Mouse (Mus musculus) Patski (cell line): ENCODE data around the gene Il1r1. TPM values are rescaled to one million over a fixed set of nuclear protein-coding genes. Genes with fewer than 3 reads are reported as not detected.
"Not testable (repeated sequence)": the region's sequence is repeated elsewhere in the genome, so short reads cannot be mapped to it uniquely, and the experiment has no call there.

Experiments
- ATAC-seq: fragments of 100-300 bp; one replicate; pipeline ENCODE4 v1.8.0; 2021
- CTCF ChIA-PET: fragments of 350-600 bp; sonication (Branson Sonifier 250); formaldehyde crosslinking; loops from one replicate; lab custom pipeline; 2022; ENCODE audit warnings: inconsistent platforms; lab: Charles Lee
- POLR2A ChIA-PET: fragments of 350-600 bp; sonication (Branson Sonifier 250); formaldehyde crosslinking; loops from one replicate; lab custom pipeline; 2022; ENCODE audit warnings: antibody characterized with exemption, inconsistent platforms; lab: Charles Lee
- DNase-seq: peaks from one replicate; pipeline ENCODE4 v3.0.0-alpha.2; 2011; ENCODE audit warnings: low read depth, low spot score
- H3K27me3 ChIP-seq: fragments of 371-371 bp; one replicate; pipeline ENCODE4 v1.5.1; 2021
- CTCF ChIP-seq: fragments of 100-300 bp; IDR thresholded peaks from one replicate; pipeline ENCODE4 v1.5.1; 2021
- in situ Hi-C: fragments of 300-500 bp; cut with MboI; formaldehyde crosslinking; loops from 3 replicates; pipeline ENCODE4 v1.11.1; 2018; ENCODE audit warnings: low pct_unique_long_range_greater_than_20kb, mixed read lengths
- polyA plus RNA-seq: library from polyadenylated mRNA; unstranded; gene quantifications from one replicate; pipeline ENCODE4 v1.2.3, GENCODE M21; 2021

Il1r1 gene
- polyA plus RNA-seq, 1 experiment from 2014 or later, result 32.6 TPM

- H3K27me3 ChIP-seq, result no peaks in the 10 kb centered on the region
- no peak for TF ChIP-seq CTCF
- in situ Hi-C loops, result no loop called here
- no peak for DNase-seq
- ChIA-PET POLR2A (no interaction called here), CTCF (no interaction called here)
- no peak for ATAC-seq
Measured at GRCm38 (mm10) chr1:40303179-40303866, 78.4 kb downstream of the Il1r1 start.

DNA sequence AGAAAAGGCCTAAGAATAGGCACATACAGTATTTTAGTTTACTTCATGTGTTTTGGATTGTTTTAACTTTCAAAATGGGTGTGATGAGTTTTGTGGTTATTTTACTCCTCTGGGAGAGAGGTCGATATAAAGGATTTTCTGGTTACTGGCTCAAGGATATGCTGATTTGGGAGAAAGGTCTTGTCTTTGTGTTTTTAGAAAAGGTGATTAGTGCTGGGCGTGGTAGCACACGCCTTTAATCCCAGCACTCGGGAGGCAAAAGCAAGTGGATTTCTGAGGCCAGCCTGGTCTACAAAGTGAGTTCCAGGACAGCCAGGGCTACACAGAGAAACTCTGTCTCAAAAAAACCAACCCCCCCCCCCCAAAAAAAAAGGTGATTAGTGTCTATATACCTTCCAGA, 79.4 kb downstream of the Il1r1 start:
- ATAC-seq, in situ Hi-C loops, POLR2A ChIA-PET, H3K27me3 ChIP-seq, DNase-seq: not testable (repeated sequence)
- CTCF ChIA-PET, result interaction anchor here (1.1 kb wide), 1 partner anchor 10 kb away, joined by 4 read pairs; no protein-coding TSS in a partner anchor

DNA sequence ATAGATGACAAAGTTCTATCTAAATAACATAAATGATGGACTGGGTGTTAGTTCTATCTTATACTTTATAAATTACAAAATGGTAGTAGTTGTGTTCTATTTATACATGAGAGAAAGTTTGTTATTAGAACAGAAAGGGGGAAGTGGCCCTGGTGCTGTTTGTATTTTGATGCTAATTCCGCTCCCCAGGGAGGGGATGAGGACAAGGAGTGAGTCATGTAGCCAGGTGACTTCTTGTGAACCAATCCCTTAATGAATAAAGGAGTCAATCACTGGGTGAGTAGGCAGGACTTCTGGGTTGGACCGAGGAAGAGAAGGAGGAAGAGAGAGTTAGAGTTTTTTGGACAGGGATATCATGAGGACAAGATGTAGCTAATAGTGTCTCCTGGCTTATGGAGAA, 81.2 kb downstream of the Il1r1 start:
- POLR2A ChIA-PET, result no interaction called here
- no peak for TF ChIP-seq CTCF
- in situ Hi-C loops, result no loop called here
- no peaks in the 10 kb centered on the region for H3K27me3 ChIP-seq
- CTCF ChIA-PET, result no interaction called here
- DNase-seq, result no peak
- no peak for ATAC-seq

DNA sequence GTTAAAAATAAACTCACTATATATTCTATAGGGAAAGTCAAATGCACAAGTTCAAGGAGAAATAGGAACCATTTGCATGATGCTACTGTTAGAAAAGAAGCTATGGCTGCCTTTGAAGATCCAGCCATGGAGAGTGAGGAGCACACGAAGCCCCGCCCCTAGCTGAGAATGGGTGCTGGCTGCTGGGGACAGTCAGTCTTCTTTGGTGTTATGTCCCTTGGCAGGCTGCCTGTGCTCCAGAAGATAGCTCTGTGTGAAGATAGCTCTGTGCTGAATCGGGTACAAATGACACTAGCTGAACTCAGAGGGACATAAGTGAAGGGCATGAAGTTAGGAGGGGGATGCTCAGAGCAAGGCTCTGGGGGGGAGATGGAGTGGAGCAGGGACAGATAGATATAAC, 86.2 kb downstream of the Il1r1 start:
- H3K27me3 ChIP-seq, result no peaks in the 10 kb centered on the region
- ATAC-seq, result no peak
- ChIA-PET CTCF (interaction anchor here (1.0 to 1.7 kb wide), 2 partner anchors 11 to 36 kb away, joined by 3 to 7 read pairs; no protein-coding TSS in a partner anchor), POLR2A (no interaction called here)
- in situ Hi-C loops, result no loop called here
- no peak for TF ChIP-seq CTCF
- DNase-seq, result no peak

DNA sequence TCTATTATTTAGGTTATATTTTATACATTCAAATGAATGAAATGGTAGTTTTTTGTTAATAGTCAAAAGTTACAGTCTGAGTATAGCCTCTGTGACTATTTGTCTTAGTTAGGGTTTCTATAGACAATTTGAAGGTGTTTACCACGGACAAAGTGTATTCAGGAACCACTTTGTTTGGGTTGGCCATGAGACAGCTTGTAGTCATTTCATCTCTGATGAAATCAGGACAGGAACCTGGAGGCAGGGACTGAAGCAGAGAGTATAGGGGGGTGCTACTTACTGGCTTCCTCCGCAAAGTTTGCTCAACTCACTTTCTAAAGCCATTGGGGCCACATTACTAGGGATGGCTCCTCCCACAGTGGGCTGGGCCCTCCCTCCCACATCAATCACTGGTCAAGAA, 86.7 kb downstream of the Il1r1 start:
- no peak for ATAC-seq
- in situ Hi-C loops, result no loop called here
- ChIA-PET POLR2A (interaction anchor here (1.0 kb wide), 1 partner anchor 17 kb away, joined by 4 read pairs; no protein-coding TSS in a partner anchor), CTCF (interaction anchor here (1.0 to 1.7 kb wide), 2 partner anchors 11 to 35 kb away, joined by 3 to 7 read pairs; no protein-coding TSS in a partner anchor)
- TF ChIP-seq CTCF, result no peak
- no peak for DNase-seq
- H3K27me3 ChIP-seq, result no peaks in the 10 kb centered on the region

GRCm38 (mm10) chr1:40314016-40314415, 89.1 kb downstream of the Il1r1 start:
- no peak for ATAC-seq
- no peak for DNase-seq
- POLR2A ChIA-PET, result no interaction called here
- CTCF ChIA-PET, result no interaction called here
- TF ChIP-seq CTCF, result no peak
- in situ Hi-C loops, result no loop called here
- H3K27me3 ChIP-seq, result no peaks in the 10 kb centered on the region

GRCm38 (mm10) chr1:40317657-40318056, 92.8 kb downstream of the Il1r1 start:
- in situ Hi-C loops, result no loop called here
- ATAC-seq, result no peak

GRCm38 (mm10) chr1:40321824-40322223, 96.9 kb downstream of the Il1r1 start:
- no peaks in the 10 kb centered on the region for H3K27me3 ChIP-seq
- no peak for DNase-seq
- ChIA-PET POLR2A (no interaction called here), CTCF (interaction anchor here (2.2 kb wide), 1 partner anchor 10 kb away, joined by 7 read pairs; no protein-coding TSS in a partner anchor)
- TF ChIP-seq CTCF, result no peak
- no peak for ATAC-seq
- in situ Hi-C loops, result no loop called here

More at GRCm38 (mm10) chr1:40317657-40318056, 92.8 kb downstream of the Il1r1 start:
- TF ChIP-seq CTCF, result no peak
- no peak for DNase-seq
- CTCF ChIA-PET, result no interaction called here
- POLR2A ChIA-PET, result no interaction called here
- H3K27me3 ChIP-seq, result no peaks in the 10 kb centered on the region

GRCm38 (mm10) chr1:40322543-40322942, 97.7 kb downstream of the Il1r1 start:
- ATAC-seq (no peak), DNase-seq (no peak)
- CTCF ChIA-PET, result interaction anchor here (1.1 to 2.2 kb wide), 2 partner anchors 11 to 41 kb away, joined by 3 to 7 read pairs; no protein-coding TSS in a partner anchor
- no peak for TF ChIP-seq CTCF
- in situ Hi-C loops, result no loop called here
- POLR2A ChIA-PET, result interaction anchor here (0.6 kb wide), 1 partner anchor 57 kb away, joined by 5 read pairs; no protein-coding TSS in a partner anchor
- no peaks in the 10 kb centered on the region for H3K27me3 ChIP-seq

DNA sequence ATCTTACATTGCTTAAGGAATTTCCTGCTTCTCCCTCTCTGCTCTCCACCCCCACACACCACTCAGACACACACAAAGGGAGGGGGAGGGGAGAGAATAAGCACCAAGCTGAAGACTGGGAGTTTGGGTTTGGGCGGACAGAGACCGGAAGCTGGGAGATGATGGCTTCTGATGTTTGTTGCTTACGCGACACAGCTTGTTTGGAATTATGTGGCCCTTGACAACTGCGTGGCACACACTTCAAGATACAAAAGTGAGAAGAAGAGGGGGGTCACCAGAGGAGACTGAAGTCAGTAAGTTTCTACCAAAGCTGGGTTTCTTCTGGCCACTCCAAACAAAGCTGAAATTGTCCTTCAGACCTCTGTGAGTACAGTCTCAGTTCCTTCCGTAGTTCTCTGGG, 99.6 kb downstream of the Il1r1 start, which contains the start of gene Il1rl2:
Gene Il1rl2 (plus strand): TSS at position 154 of the 400 bp plus-strand sequence.
- no peak for TF ChIP-seq CTCF
- ATAC-seq, result no peak
- ChIA-PET CTCF (interaction anchor here (1.5 kb wide), 1 partner anchor 14 kb away, joined by 4 read pairs; no protein-coding TSS in a partner anchor), POLR2A (no interaction called here)
- no peaks in the 10 kb centered on the region for H3K27me3 ChIP-seq
- in situ Hi-C loops, result no loop called here
- no peak for DNase-seq
